Mouse (Mus musculus) C2C12 (cell line): ENCODE data around the gene Syn3.

Experiments
- CEBPB ChIP-seq: IDR thresholded peaks from one replicate; pipeline ENCODE4 v1.6.1; 2011; ENCODE audit warnings: low read depth, mild to moderate bottlenecking, control low read depth, moderate library complexity
- CTCF ChIP-seq: IDR thresholded peaks from one replicate; pipeline ENCODE4 v1.5.1; 2011; ENCODE audit not compliant: control insufficient read depth, insufficient read depth, insufficient read length
- MAX ChIP-seq: IDR thresholded peaks from one replicate; pipeline ENCODE4 v1.6.1; 2011; ENCODE audit warnings: mild to moderate bottlenecking, control low read depth
- MYOD1 ChIP-seq: IDR thresholded peaks from one replicate; pipeline ENCODE4 v1.6.1; 2011; ENCODE audit warnings: low read depth; ENCODE audit not compliant: control insufficient read depth, insufficient read length

GRCm38 (mm10) chr10:86021749-86022473, 476.8 kb downstream of the Syn3 start, which contains the start of gene Fbxo7:
- TF ChIP-seq MAX (no peak), CTCF (peak; percentile 99), MYOD1 (no peak), CEBPB (no peak)
